Mouse (Mus musculus) liver, postnatal 0 days (tissue): Measurements from ENCODE around the gene Tubgcp5.

ENCODE experiments used
- CTCF ChIP-seq: sonication (generic); IDR thresholded peaks from 2 replicates; pipeline ENCODE4 v1.5.1; 2016; ENCODE audit warnings: antibody characterized with exemption, low read depth
- EP300 ChIP-seq: IDR thresholded peaks from 2 replicates; pipeline ENCODE4 v1.6.1; 2016; ENCODE audit warnings: antibody characterized with exemption, low read depth, mild to moderate bottlenecking

DNA sequence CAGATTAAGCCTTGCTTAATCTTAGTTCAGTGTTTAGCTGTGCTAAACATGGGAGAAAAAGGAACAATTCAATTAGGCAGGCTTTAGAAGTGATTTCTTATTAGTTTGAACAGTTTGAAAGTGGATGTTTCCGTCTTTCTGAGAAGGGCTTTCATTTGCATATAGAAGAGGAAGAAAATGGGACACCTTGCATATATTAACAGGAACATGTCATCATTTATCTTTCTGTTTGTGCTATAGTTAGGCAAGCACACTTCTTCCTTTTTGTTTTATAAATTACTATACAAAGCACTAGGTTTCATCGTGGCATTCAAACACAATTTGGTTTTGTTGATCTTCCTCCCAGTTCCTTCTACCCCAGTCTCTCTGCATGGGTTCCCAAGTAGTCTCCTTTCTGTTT, 63.8 kb downstream of the Tubgcp5 start:
- TF ChIP-seq CTCF (no peak), EP300 (no peak)
